Mouse (Mus musculus): Measurements from ENCODE around the gene Csrp1. TPM values are rescaled to one million over a fixed set of nuclear protein-coding genes. Genes with fewer than 3 reads are reported as not detected.

The Csrp1 gene
- total RNA-seq (2022): 100 to 1,000 TPM; 277 to 320 (median 278) TPM

DNA sequence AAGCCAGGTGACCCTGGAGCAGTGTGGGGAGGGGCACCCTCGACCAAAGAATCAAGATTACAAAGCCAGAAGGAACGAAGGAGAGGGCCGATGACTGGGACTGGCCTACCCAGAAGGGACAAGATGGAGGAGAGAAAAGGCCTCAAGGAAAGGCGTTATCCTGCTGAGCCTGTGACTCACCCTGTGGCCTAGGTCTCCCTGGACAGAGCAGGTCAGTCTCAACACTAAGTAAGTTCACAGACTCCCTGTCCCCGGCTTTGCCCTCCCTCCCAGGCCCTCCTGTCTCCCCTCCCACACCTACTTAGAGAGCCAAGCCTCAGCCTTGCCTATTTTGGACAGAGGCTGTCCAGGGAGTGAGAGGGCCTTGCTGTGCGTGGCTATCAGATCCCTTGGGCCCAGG lies at the start of gene Csrp1:
TSS of gene Csrp1 (plus strand) at position 79 of the 400 bp plus-strand sequence.
- no peak for DNase-seq (ENCODE audit: low spot score in 2 of 2)

DNA sequence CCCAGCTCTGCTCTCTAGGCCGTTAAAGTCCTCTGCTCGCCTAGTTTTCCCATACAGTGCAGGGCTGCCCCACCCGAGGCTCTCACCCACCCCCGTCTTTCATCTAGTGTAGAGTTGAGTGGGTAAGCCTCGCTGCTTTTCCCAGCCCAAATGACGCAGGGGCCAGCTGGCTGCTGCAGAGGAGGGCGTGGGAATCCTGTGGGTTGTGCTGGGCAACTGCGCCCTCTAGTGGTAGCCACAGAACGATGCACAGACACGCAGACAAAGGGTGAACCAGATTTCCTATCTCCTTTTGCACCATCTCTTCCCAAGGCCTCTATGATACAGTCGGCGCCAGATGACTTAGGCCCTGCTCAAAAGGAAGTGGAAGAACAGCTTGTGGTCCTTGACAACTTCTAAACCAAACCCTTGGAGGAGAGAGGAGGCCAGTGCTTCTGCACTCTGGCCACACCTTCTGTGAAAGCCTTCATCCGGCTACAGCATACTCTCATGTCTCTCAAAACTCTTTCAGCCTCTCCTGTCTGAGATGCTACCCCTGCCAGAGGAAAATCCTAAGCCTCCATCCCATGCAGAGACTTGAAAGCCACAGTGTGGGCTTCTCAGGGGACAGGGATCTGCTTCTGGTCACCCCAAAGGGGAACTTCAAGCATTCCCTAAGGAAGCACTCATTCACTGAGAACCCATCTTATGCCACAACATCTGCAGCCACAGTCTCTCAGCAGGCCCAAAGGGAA lies 49.3 kb upstream of the Csrp1 start:
- DNase-seq (ENCODE audit: low spot score in 2 of 2): peak; percentile 70 to 80

DNA sequence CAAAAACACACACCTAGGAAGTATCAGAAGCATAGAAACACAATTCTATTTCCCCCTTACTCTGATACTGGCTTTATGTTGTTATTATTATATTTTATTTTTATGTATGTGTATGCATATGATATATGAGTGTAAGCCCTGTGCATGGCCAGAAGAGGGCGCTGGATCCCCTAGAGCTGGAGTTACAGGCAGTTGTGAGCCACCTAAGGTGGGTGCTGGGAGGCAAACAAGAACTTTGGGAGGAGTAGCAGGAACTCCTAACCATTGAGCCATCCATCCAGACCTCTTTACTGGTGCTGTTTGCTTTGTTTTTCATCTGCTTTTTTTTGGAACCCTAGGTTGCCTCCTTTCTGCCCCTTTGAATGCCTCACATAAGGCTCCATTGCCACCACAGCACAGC lies 48.5 kb upstream of the Csrp1 start:
- DNase-seq (ENCODE audit: low spot score in 2 of 2): no peak

DNA sequence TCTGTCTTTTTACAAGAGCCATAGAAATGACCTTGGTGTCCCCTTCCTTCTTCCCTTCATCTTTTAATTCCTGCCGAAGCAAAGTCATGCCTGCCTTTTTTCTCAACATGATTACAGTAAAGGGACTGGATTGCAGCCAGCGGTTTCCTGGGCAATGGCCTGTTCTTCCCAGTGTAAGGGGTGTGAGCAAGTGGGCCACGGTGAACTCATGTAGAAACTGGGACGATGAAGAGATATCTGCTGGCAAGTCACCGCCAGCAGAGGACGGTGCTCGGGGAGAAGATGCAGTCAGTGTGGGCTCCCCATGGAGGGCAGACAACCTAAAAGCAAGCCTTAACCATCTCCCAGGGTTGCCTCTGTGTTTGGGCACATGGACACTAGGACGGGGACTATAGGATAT lies 47.9 kb upstream of the Csrp1 start:
- no peak for DNase-seq (ENCODE audit: low spot score in 2 of 2)

DNA sequence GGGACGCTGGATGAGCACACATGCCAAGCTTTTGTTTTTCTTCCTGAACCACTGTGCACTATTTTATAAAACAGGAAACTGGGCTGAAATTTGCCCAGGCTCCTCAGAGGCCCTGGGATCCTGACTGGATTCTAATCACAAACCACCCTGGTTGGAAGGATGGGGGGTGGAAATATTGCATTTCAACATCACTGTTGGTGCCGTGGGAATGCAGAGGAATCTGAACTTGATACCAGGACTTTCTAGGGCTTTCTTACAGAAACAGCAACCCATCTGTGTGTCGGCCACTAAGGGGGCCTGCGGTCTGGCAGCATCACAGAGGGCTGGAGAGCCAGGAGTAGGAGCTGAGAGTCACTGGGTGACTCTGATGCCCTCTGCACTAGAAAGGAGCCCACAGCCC lies 47.5 kb upstream of the Csrp1 start:
- no peak for DNase-seq (ENCODE audit: low spot score in 2 of 2)

DNA sequence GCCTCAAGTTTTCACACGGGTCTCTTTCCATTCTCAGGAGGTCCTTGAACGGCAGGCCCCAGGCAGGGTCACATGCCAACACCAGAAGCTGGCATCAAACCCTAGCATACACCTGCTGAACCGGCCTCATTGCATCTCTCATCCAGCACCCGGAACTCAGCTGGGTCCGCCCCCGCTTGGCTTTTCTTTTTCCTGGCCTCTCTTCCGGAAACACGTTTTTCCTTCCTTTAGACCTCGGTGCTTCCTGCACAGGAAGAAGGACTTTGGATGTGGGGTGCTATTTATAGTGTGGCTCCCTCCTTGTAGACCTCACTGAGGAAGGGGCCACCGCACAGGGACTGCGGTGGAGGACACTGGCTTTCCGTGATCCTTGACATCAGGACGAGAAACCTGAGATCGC lies 46.4 kb upstream of the Csrp1 start:
- no peak for DNase-seq (ENCODE audit: low spot score in 2 of 2)

DNA sequence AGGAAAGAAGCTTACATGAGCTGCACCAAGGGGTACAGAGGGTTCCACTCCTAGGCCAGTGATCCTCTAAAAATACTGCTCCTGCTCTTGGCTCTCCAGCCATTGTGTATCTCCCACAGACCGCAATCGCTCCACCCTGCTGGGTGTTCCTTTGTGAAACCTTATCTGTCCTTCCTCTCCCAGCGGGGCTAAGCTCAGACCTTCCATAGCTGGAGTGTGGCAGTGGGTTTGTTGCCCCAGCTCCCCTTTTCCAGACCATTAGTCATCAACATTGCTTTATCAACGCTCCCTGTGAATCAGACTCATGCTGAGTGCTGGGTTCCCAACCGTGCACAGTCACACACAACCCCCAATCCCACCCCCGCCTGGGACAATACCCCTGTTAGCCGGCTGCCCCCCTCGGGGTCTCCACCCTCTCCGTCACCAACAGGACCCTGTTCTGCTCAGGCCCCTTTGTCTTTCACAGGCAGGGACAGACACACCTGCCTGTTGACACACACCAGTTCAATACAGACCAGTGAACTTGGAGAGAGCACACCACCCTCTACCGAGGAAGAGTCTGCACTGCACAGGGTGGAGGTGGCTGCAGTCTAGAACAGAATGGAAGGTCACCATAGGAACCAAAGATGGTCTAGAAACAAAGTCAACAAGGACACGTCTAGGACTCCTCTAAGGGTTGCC lies 44.3 kb upstream of the Csrp1 start:
- no peak for DNase-seq (ENCODE audit: low spot score in 2 of 2)

DNA sequence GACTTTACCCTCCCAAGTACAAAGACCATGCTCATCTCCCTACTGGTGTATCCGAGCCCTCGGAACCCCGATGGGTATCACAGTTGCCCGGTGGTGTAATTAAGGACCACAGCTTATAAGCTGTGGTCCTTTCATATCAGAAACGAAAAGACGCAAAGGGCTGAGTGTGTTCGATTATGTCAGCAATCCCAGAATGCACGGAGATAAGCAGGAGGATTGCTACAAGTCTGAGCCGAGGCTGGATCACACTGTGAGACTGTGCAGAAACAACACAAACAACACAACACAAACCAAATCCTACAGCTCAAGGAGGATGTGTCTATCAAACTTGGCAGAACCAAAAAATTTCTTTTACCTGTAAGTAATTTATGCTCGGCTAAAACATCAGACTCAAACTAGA lies 43.6 kb upstream of the Csrp1 start:
- no peak for DNase-seq (ENCODE audit: low spot score in 2 of 2)

DNA sequence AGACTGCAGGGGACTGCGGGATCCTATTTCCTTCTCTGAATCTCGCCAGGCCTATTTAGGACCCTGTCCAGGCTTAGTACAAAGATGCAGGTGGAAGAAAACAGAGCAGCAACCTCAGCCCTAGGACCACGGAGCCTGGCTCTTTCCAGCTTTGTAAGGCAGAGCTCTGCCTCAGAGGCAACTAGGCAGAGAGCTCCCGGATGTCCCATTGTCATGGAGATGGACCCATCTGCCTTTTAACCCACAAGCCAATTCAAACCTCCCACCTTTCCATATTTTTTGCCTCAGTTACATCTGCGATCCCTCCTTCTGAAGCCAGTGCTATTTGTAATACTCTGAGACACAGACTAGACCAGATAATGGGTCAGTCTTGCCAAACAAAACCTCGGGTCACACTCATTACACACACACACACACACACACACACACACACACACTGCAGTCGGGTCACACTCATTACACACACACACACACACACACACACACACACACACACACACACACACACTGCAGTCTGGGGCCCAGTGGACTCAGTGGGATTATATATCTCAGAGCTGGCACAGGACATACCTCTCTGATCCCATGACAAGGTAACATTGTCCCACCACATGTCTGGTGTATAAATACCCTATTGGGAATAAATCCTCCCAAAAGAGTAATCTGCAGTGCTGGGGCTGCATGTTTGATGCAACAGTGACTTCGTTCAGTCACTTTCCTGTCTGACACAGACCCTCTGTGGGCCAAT lies 42.8 kb upstream of the Csrp1 start:
- DNase-seq (ENCODE audit: low spot score in 2 of 2): no peak

DNA sequence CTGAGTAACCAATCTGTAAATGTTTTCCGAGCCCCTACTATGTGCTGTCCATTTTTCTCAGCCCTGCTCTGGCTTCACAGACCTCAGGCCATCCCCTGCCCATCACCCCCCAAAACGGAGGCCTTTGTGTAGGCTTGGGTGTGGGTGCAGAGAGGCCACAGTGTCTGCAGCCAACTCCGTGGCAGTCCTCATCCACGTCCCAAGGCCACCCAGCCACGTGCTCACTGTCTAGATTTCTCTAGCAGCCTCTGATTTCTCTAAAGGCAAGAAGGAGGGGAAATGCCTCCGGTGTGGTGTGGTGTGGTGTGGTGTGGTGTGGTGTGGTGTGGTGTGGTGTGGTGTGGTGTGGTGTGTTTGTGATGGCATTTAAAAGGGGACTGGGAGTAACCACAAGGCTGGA lies 41.7 kb upstream of the Csrp1 start:
- DNase-seq (ENCODE audit: low spot score in 2 of 2): no peak

DNA sequence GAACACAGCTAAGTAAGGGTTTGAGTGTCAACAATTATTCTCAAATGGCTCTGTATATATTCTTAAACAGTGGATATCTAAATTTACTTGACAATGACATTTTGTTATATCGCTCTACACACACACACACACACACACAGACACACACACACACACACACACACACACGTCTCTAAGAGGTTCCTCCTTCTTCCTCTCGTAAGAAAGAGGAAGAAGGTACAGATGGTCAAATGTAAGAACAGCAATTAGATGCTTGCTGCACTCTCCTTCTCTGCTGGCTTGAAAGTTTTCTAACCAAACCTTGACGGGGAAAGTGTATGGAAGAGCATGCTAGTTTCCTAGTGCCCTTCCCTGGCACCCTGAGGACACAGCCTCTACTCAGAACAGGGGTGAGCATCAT lies 39.1 kb upstream of the Csrp1 start:
- DNase-seq (ENCODE audit: low spot score in 2 of 2): no peak

DNA sequence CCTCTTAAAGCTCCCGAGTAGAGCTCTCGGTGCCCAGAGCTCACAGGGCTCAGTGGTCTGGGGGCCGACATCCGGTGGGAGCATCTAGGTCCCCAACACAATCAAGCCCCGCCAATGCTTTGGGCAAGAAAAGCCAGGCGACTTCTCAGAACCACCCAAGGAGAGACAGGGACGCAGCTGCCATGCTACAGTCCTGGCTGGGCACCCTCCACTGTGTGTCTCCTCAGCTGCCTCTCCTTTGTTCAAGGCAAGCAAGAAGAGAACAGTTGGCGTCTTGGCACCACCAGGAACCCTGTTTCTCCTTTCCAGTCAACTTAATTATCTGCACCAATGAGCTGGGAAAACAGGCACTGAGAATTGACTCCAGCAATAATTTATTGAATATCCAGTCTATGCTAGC lies 38.7 kb upstream of the Csrp1 start:
- no peak for DNase-seq (ENCODE audit: low spot score in 2 of 2)

DNA sequence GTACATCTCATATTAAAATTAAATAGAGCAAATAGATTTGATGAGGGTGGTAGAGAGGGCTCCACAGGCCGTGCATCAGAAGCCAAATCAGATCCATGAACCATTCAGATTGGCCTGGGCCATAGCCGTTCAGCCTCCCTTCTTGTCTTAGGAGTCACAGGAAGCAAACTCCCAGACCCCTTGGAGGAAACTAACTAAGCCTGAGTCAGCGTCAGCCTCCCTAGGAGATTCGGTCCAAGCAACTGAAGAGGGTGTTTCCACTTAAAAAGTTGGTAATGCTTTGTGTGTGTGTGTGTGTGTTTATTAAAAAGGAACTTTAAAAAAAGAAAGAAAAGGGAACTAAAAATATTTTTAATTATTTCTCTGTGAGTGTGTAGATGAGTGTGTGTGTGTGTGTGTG lies 35.0 kb upstream of the Csrp1 start:
- DNase-seq (ENCODE audit: low spot score in 2 of 2): no peak

DNA sequence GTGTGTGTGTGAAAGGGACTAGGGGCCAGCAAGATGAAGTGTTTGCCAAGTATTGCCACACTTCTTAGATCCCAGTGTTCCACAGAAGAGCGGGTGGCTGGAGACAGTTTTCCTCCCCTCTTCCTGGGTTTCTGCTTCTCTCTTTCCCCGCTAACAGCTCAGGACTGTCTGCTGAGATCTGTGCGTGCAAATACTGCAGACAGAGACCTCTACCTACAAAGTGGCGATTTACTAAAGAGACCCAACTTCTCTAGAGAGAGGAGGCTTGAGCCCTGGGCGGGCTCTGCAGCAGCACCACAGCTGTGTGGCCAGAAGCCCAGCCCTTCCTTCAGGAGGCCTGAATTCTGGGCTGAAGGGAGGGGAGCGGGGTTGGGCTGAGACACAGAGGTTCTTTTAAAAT lies 34.5 kb upstream of the Csrp1 start:
- no peak for DNase-seq (ENCODE audit: low spot score in 2 of 2)

DNA sequence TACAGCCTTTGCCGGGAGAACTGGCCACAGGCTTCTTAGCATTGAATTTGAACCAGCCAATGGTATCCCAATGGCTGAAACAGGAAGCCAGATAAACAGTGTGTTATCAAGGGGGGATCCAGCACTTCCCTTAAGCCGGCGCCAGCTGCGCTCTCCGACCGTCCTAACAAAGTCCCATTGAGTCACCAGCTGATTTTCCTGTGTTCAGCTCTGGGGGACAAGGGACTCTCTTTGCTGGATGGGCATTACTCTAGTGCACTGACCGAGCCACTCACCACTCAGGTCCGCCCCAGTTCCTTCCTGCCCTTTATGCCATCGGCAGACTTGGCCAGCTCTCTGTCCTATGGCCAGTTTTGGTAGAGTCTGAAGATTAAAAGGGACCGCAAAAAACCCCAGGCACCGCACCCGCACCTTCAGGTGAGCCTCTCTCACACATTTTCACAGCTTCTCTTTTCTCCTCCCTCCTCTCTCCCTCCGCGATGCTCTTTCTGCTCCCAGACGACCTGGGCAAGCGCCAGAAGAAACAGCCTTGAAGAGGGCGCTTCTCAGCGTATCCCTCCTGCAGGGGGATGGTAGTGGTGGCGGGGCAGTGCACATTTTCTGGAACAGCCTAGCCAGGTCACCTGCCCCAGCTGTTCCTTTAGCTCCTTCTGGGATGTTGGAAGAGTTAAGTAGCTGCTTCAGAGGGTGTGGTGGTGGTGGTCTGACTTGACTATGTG lies 32.9 kb upstream of the Csrp1 start:
- no peak for DNase-seq (ENCODE audit: low spot score in 2 of 2)

DNA sequence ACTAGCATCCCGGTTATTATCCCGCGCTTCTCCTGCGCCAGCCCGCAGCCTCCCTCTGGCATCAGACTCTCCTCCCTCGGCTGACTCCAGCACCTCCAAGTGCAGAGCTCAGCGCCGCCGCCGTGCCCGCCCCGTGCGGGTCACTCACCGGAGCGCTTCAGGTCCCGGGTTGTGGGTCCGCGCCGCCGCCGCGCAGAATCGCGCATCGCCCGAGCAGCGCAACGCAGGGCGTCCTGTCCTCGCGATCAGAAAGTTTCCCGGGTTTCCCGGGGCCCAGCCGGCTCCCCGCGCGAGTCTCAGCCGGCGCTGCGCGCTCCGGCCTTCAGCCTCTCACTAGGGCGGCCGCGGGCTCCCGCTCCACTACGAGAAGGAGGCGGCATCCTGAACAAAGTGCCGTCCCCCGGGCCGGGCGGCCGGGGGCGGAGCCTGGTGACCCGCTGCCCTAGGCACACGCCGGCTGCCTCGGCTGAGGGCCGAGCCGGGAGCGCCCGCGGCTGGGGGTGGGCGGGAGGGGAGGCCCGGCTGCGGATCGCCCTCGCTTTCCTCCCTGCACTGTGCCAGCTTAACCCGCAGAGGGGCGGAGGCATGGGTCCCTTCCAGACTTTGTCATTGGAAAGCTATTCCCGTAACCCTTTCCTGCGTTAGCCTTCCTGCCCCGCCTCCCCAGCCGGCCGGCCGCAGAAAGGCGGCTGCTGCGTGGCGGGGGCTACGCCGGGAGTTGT lies 31.9 kb upstream of the Csrp1 start:
- no peak for DNase-seq (ENCODE audit: low spot score in 2 of 2)

DNA sequence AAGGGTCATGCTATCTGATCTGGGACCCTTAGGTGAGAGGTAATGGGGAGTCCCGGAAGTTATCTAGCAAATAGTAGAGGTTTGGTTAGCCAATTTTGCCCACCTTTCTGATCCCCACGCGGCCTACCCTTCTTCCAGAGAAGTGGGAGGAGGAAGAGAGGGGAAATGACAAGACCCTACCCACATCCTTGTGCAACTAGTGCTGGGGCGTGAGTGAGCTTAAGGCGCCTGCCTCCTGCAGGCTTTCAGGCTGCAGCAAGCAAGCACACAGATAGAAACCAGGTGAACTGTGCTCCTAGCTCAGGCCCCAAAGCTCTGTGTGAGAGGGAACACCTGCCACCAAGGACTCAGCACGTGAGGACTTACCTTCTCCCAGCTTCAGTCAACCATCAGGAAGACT lies 31.2 kb upstream of the Csrp1 start:
- DNase-seq (ENCODE audit: low spot score in 2 of 2): no peak

DNA sequence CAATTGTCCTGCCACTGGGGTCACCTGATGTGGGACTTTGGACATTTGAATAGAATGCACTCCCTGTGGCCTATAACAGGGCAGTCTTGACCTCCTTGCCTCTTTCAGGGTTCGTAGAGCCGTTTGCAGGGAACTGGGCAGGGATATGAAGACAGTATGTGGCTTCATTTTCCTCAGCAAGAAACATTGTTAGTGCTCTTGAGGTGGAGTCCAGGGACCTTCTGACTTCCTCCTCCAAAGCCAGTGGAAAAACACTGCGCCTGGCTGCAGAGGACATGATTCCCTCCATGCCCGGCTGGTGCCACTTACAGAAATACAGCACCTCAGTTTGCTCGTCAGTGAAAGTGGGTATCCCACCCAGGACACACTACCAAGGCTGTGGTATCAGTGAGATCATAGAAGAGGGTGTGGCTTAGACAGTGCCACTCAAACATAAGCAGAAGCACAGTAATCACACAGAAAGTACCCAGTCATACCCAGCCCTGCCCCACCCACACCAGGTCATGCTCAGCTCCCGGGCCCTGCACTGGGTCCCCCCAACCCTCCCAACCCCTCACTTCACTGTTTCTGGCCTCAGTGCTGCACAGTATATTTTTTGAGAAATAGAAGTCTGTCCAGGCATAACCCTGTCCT lies 29.0 kb upstream of the Csrp1 start:
- no peak for DNase-seq (ENCODE audit: low spot score in 2 of 2)

DNA sequence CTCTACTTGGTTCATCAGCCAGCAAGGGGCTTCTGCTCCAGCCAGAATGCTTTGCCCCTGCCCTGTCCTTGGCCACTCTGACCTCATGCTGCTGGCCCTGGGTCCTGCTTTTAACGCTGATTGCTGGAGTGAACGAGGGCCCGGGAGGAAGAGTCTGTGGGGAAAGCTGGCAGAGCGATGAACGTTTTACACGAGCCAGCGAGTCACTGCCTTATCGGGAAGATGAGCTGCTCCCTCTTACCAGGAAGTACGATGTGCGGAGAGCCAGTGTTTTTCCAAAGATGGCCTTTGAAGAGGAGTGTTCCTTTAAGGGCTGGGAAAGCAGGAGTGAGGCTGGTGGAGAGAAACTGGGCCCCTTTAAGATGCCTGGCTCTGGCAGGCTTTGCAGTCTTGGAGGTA lies 28.4 kb upstream of the Csrp1 start:
- no peak for DNase-seq (ENCODE audit: low spot score in 2 of 2)

DNA sequence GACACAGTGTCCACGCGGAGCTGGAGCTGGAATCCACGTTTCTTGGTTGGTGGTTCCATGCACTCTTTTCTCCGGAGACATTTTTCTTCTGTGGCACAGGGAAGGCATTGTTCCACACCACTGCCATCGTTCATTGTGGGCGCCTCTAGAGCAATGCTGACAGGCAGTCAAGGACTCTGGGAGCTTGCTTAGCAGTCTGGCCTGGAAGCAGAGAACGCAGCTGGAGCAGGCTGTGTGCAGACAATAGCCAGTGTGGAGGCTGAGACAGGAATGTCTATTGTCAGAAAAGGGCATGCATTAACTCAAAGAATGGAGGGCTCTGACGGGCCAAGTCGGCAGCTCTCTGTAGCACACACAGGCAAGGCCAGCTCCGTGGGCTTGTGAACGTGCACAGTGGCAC lies 25.7 kb upstream of the Csrp1 start:
- DNase-seq (ENCODE audit: low spot score in 2 of 2): no peak

DNA sequence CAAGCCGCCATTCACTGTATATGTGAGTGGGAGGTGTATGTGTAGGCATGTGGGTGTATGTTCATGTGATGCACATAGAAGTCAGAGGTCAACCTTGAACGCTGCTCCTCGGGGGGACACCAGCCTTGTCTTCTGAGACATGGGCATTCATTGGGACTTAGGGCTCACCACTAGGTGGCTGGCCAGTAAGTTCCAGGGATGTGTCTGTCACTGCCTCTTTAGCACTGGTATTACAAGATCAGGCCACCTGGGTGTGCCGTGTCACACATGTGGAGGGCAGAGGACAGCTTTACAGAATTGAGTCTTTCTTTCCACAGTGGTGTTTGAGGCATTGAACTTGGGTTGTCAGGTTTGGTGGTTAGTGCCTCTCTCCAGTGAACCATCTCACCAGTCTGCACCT lies 22.4 kb upstream of the Csrp1 start:
- no peak for DNase-seq (ENCODE audit: low spot score in 2 of 2)

Data from left cerebral cortex, adult 8-10 months (tissue).